Mouse (Mus musculus) urinary bladder, adult 2 months (tissue): ENCODE data around the gene Ugcg. TPM values are rescaled to one million over a fixed set of nuclear protein-coding genes. Genes with fewer than 3 reads are reported as not detected.

Experiments
- DNase-seq: peaks from one replicate; pipeline ENCODE4 v3.0.0; 2022; ENCODE audit warnings: low spot score
- polyA plus RNA-seq: library from polyadenylated mRNA; depleted of rRNA; stranded (reverse); fragments of >200 nt; gene quantifications from 2 replicates; pipeline ENCODE4 v1.2.3, GENCODE M21; 2012

Ugcg gene
- polyA plus RNA-seq, 1 experiment: 44.3 TPM

DNA sequence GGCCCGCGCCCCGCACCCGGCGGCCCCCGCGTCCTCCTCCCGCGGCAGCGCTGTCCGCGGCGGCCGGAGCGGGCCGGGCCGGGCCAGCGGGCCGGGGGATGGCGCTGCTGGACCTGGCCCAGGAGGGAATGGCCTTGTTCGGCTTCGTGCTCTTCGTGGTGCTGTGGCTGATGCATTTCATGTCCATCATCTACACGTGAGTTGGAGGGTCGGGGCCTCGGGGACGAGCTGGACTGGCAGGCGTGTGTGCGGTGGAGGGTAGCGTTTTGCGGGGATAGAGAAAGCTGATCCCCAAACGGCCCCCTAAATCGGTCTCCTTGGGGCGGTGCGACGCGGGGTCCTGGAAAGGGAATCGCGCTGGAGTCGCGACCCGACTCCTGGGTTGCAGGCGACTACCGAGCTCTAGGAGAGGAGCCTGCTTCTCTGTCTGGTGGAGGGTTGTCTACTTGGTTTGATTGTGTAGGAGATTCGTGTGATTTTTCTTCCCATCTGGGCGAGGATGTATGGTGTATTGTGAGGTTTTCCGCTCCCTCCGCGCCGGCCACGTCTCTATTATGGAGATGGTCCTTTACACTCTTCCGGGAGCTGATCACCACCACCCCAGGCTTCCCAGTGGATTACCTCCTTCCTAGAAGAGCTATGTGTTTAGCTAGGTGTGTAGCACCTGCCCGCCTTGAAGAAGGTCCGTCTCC lies 635 bp downstream of the Ugcg start:
- DNase-seq: no peak

DNA sequence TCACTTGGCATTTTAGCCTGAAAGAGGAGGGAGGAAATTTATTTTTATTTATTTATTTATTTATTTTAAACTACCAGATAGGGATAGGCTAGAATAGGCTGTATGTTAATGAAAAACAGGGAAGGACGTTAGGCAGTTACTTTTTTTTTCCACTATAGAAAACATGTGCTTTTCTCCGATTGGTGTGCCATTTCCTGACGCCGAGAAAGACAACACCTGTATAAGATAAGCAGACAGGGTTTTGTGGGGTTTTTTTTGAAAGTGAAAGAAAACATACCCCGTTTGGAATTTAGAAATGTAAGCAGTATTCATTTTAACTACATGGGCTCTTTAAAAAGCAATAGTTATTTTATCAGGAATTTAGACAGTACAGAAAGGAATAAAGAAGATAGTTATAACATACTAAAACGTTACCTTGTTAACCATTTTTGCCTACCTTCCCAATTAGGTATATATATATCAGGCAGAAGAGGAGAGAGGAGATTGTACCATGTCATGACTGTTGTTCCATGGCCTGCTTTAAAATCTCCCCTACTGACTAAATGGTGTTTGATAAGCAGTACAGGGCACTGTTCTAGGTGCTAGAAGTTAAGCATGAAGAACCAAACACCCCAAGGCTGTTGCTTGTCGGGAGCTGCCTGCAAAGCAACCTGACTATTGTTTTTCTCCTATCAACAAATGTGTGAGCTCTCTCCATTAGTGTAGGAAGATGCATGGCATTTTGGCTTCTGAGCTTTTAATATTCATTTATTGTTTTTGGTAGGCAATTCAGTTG lies 1.8 kb downstream of the Ugcg start:
- DNase-seq: no peak

DNA sequence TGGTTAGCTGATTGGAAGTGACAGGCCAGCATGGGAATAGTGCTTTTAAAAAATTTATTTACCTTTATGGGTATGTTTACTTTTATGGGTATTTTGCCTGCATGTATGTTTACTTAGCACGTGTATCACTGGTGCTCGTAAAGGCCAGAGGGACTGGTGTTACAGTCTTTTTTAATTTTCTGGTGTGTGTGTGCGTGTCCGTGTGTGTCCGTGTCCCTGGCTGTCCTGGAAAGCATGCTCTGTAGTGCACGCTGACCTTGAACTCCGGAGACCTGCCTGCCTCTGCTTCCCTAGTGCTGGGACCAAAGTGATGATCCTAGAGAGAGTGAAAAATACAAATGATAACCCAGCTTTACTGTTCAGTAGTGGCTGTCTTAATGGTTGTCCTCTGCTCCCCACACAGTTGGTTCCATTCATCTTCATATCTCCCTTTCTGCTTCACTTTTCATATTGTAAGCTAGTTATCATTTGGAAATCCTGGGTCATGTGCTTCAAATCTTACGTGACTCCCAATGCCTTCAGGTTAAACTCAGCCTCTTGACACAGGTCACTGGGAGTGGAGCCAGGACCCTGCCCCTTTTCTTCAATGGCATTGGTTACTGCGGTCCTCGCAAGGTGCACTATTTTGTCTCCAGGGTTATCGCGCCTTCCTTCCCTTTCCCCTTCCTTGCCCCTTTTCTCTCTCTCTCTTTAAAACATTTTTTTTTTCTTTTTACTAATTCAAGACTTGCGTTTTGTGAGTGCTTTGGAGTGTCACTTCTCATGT lies 5.9 kb downstream of the Ugcg start:
- DNase-seq: no peak

DNA sequence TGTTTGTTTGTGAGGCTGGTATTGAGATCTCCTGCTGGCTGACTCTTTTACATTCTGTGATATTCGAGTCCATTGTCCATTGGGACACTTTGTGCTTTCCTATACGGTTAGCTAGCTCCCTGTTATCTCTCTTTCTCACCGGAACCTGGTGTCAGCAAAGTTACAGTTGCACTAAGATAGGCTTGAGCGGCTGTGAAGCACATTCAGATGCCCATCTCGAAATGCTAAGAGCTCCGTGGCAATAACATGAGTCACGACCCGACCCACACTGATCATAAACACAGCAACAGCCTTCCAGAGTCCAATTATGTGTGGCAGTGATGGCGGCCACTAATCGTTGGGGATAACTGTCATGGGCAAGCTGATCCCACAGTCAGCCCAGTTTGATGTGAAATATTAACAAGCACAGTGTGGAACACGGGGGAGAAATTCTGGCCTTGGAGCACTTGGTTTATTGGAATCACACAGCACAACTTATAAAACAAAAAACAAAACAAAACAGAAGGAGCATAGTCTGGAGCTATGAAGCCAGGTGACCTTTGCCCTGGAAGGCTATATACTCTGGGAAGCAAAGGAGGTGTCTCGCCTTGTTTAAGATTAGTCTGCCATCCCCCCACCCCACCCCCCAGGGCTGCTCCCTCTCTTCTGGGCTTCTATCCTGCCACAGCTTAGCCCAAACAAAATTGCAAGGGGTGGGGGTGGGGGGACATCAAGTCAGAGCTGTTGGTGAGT lies 7.5 kb downstream of the Ugcg start:
- DNase-seq: no peak

DNA sequence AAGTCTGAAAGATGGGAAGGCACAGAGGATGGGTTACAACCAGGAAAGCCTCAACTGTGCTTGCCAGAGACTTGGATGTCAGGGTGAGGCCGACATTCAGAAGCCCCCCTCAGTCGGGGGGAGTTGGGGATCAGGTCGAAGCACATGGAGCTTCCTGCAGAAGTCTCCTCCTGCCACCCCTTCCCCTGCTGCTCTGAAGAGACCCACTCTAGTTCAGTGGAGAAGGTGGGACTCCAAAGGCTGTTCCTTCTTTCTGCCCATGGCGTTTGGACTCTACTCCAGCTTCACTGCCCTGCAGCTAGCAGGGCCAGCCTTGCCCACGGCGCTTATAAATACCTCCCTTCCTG lies 8.0 kb downstream of the Ugcg start:
- no peak for DNase-seq

DNA sequence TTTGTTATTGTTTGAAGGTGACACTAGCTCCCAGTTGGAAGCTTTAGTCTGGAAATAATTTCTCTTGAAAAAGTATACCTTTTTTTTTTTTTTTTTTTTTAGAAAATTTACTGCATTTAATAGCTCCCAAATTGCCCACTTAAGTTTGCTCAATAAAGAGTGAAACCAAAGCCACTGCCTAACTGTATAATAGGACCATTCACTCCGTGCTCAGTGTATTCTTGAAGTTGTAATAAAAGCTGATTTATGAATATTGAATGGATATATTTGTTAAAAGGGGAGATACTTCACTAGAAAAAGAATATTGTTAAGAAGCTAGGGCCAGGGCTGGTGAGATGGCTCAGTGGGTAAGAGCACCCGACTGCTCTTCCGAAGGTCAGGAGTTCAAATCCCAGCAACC lies 8.4 kb downstream of the Ugcg start:
- no peak for DNase-seq

DNA sequence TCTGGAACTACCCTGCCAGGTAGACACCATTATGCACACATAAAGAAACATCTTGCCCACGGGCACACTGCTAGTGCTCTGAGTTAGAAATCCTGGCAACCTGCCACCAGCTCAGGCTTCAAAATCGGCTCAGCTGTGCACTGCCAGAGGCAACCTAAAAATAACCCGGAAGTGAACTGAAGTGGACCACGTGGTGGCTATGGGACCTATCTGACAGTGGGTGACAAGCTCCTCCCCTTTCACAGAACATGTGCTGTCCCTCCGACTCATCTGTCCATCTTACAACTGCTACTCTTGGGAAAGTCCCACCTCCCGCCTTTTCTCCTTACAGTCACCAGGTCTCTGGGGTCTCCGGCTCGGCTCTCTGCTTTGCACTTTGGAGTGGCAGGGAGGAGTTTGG lies 10.3 kb downstream of the Ugcg start:
- no peak for DNase-seq

DNA sequence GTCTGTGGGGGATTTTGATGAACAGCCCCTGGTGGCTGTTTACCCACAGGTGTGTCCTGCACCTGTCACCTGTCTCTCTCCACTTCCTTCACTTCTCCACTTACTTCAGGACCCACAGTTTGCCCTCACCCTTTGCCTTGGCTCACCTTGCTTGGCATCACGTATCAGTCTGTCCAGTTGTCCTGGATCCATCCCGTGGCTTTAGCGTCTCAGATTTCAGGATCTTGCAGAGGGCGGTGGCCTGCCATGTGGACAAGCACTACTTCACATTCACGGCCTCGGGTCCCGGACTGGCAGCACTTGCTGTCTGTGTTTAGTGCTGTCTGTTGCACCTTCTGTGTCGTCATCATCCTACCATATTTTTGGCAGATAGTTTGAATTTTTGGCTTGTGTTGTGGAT lies 10.7 kb downstream of the Ugcg start:
- DNase-seq: no peak

DNA sequence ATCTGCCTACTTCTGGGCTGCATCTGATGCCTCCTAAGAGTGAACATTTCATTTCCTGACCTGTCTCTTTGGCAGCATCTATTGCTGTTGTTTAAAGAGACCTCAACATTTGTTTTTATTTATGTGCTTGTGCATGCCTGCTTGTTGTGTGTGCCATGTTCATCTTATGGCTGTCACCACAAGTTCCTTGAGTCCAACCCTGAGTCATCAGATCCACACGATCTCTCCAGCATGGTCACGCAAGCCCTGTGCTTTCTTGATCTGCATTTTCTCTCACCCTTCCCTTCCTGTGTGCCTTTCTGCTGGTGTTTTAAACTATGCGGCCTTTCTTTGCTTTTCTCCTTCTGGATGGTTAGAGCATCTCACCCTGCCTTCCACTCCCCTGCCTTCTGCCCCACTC lies 11.6 kb downstream of the Ugcg start:
- no peak for DNase-seq

DNA sequence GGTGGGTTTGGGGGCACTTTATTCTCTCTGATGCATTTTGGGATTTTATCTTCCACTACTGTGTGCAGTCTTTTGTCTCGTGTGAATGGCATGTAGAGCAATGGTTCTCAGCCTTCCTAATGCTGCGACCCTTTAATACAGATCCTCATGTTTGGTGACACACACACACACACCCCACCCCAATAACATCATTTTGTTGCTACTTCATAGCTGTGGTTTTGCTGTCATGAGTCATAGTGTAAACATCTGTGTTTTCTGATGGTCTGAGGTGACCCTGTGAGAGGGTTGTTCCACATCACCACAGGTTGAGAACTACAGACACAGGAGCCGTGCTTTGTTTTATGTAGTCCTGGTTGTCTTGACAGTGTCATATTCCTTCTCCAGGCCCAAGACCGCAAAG lies 15.6 kb downstream of the Ugcg start:
- DNase-seq: no peak

DNA sequence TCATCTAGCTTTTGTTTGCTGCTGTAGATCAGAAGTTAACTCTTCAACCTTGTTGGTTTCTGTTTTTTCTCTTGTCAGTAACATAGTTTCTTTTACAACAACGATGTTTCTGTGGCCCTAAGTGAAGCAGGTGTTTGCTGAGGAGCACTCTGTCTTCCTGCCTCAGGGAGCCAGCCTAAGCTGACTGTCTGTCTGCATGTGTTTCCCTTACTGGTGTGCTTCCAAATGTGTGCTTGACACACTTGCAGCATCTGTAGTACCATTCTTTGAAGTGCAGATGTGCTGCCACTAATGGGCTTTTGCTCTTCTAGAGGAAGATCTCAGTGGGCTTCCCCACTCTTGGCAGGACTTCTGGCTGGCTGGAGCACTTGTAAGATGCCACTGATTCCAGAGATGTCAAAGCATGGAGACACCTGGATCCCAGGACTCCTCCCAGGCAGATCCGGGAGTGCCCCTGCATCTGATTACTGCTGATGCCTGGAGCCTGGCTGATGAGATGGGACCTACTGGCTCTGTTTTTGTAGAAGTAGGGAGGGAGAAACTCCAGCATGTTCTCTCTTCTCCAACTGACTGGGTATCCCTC lies 16.8 kb downstream of the Ugcg start:
- DNase-seq: no peak

DNA sequence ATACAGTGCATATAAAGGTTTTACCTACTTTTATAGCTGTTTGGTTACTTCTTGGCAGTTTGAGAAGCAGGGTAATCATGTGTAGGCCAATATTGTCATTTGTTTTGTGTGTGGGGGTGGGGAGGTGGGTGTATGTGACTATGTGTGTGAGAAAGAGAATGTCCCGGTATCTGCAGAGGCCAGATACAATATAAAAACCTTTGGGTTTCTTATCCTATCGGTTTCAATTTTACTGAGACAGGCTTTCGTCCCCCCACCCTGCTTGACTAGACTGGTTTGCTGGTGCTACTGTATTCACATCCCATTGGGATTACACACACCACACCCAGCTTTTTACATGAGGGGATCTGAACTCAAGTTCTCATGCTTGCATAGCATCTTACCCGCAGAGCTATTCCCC lies 17.5 kb downstream of the Ugcg start:
- no peak for DNase-seq

DNA sequence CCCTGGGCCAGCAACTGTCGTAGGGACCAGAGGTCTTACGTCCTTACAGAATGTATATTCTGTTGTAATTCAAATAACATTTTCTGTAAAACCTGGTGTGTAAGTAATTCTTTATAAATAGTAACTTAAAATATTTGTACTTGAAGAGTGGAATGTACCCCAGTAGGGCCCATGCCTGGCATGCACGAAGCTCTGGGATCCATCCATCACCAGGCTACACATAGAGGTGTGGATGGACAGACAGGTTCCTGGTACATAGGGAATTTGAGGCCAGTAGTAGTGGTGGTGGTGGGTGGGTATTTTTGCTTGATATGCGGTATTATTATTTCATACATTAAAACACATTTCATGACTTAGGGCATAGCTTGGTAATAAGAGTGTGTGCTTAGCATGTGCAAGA lies 19.6 kb downstream of the Ugcg start:
- DNase-seq: no peak

DNA sequence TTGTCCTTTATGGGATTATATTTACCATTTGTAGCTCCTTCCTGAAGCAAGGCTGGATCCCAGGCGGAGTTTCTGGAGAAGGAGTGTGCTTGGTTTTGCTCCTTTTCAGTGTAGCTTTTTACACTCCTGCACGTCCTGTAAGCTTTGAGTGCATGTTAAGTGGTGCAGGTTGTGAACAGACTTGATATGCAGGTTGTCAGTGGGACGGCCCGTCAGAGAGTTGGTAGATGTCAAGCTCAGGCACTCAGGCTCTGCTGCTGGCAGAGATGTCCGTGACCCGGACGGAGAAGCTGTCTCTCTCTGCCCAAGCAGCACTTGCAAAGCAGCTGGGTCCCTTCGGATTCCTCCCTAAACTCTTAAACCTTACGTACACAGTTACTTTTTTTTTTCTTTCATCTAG lies 22.1 kb downstream of the Ugcg start:
- no peak for DNase-seq

DNA sequence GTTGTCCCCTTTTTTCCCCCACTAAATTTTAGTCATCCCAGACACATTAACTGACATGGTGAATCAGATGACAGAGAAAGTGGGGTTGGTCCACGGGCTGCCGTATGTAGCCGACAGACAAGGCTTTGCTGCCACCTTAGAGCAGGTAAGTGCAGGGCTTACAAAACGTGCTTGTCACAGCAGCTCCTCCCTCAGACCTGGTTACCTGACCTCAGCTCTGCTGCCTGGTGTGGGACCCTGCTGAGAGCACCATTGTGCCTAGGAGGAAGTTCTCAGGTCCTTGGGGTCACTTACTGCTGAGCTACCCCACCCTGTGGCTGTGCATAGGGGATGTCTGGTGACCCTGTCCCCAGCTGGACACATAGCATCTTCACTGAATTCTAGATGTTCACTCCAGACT lies 24.8 kb downstream of the Ugcg start:
- no peak for DNase-seq

DNA sequence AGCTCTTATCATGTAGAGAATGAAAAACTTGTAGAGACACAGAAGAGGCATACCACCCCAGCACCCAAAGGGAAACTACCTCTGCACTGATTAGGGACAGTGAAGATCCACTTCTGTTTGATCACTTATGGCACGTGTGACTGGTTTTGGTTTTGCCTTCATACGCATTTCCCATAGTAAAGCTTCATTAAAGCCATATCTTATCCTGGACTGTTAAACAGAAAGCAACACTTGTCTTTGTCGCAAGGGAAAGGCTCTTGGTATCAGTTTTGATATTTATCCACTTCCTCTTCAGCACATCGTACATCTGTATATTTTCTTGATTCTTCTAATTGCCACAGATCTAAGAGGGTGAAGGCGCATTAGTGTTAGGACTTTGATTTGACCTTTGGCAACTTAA lies 25.6 kb downstream of the Ugcg start:
- no peak for DNase-seq

DNA sequence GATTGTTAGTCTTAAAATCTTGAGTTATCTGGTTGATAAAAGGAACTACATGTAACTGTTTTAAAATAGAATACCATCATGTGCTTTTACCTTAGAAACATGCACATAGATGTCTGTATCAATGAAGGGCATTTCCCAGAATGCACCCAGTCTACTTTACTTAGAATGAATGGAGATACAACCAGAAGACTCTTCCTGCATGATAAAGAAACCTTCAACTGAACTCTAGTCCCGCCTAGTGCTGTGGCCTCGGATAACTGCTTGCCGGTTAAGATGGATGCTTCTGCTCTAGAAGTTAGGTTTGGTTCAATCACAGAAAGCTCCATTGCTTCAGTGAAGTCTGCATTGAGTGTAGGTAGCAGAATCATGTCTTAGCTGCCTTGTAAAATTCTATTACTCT lies 26.5 kb downstream of the Ugcg start:
- no peak for DNase-seq

DNA sequence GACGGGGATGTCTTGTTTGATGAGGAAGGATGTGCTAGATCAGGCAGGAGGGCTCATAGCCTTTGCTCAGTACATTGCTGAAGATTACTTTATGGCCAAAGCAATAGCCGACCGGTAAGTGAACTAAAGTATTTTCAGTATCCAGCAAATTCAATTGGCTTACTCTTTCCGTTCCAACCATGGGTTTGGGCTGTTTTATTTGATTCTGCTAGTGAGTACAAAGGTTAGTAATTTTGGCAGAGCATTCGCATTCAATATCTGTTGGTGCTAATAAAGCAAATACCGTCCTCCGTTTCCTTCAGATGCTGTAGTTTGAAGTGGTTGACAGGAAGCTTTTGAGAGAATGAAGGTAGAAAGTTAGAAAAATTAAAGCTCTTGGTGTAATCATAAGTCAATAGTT lies 28.0 kb downstream of the Ugcg start:
- no peak for DNase-seq

DNA sequence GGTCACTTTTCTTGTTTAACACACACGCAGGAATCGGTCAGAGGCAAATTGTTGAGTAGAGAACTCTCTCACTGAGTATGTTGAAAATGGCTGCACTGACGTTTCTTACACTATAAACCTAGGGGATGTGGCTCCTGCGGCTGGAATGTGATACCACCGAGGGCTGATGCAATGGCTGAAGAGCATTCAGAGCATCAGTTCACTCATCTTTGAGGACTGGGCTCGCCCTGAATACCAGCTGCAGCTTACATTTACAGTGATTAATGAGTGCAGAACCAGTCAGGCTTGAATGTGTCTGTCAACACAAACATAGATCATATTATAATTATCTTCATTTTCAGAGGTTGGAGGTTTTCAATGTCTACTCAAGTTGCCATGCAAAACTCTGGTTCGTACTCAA lies 29.1 kb downstream of the Ugcg start:
- DNase-seq: no peak

DNA sequence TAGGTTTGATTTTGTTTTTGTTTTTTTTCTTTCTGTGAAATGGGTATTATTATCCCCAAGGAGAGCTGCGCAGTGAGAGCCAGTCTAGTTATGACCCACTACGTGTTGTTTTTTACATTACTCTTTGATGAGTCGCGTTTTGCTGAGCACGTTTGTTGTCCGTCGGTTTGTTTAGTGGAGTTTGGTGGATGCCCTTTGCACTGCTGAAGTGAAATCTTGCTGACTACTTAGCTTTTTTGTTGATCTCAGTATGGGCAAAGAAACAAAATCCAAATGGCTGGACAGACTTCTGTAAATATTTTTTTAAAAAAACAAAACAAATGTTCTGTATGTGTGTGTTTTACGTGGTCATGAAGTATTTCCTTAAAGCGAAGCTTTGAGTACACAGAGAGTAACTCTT lies 33.2 kb downstream of the Ugcg start:
- DNase-seq: no peak

DNA sequence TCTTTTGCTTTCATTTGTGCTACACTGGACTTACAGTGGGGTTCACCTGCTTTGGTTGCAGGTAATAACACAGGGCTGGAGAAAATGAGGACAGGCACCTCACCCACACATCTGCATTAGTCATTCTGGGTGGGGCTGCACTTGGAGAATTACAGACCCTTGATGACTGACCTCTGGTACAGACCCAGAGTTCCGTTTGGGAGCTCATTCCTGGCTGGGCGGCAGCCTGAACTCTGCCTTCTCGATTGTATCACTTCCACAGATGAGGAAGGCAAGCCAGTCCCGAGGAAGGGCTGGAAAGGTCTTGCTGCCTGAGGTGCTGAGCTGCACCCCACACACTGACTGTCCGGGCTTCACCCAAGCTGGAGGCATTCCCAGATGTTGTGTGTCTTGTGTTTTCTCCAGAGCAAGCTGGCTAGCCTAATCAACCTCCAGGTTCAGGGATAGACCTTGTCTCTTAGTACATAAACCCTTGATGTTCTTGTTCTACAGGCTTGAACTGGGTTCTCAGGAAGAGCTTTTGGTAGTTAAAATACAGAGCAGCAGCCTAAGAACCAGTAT lies 34.1 kb downstream of the Ugcg start:
- DNase-seq: no peak

DNA sequence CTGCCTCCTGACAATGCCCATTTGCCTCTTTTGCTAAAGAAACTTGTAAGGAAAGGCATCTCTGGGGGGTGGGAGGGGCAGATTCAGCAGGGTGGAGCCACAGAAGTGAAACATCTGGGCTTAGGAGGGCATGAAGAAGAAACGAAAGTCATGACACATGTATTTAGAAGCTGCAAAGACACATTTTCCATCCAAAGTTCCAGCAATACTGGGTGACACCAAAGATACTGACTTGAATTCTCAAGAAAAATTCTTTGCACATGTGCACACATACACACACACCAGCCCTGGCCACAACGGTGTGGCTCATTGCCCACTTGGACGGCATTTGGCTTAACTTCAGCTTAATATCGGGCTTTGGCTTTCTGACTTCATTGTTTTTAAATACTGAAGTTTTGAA lies 35.8 kb downstream of the Ugcg start:
- no peak for DNase-seq
